Mouse (Mus musculus): ENCODE results near the gene Rhbdd2.
A peak's percentile ranks its signal among the peaks of the same experiment; 100 is the strongest.
"Not testable (repeated sequence)": the region's sequence is repeated elsewhere in the genome, so short reads cannot be mapped to it uniquely, and the experiment has no call there.

Gene Rhbdd2

GRCm38 (mm10) chr5:135632117-135632796 lies at the start of gene Rhbdd2:
Rhbdd2 (plus strand) TSS chr5:135632618.
- DNase-seq (ENCODE audit: low spot score in 2 of 2) = peak; percentile 98 to 99

DNA sequence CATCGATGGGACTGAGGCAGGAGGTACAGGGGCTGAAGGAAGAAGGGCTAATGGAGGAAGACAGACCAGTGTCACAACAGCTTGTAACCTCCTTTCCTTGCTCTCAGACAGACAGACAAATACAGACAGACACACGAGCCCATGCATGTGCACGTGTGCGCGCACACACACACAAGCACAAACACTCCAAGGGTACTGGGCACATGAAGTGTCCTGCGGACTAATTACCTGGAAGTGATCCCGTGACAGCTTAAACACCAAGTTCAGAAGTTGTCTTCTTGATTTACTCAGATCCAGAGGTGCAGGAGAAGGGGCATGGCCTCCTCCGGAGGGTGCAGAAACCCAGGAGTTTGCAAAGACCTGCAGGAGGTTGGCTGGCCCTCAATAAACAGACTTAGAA lies 46.7 kb upstream of the Rhbdd2 start:
- DNase-seq (ENCODE audit: low spot score in 2 of 2) = no peak

GRCm38 (mm10) chr5:135587764-135588163 lies 44.7 kb upstream of the Rhbdd2 start:
- no peak for DNase-seq (ENCODE audit: low spot score in 2 of 2)

DNA sequence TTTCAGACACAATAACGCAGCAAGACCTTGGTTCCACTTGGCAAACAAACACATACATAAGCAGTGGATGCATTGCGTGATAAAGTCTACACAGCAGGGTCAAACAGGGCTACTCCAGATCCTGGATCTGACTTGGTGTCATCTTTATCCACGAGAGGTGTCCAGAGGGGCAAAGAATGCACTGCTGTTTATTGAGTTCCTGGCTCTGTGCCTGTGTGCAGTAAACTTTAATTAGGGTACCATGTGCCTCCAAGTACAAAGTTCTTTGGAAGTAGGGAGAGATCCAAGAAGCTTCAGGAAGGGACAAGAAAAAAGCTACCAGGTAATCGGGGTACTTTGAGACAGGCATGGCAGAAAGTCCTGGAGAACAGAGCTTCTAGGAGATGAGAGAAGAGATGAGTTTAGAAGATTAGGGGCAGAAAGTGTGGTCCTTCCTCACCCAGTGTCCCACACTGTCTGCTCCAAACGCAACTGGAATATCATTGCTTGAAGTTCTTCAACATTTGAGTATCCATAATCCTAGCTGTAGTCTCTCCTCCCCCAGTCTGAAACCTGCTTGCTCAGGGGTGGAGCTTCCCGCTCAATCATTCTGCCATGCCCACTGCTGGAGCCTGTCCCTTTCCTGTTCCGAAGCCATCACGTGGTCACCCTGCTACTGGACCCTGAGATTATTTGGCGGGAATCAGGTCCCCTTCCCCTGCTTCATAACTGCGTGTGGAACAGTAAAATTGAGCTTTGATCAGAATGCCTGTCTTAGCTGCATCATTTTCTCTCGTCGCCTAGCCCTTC lies 42.2 kb upstream of the Rhbdd2 start:
- DNase-seq (ENCODE audit: low spot score in 2 of 2) = no peak

- DNase-seq (ENCODE audit: low spot score in 2 of 2) = not testable (repeated sequence)
These were observed 27.8 kb upstream of the Rhbdd2 start for GRCm38 (mm10) chr5:135604643-135605042.

GRCm38 (mm10) chr5:135606717-135607116 lies 25.7 kb upstream of the Rhbdd2 start:
- DNase-seq (ENCODE audit: low spot score in 2 of 2) = not testable (repeated sequence)

DNA sequence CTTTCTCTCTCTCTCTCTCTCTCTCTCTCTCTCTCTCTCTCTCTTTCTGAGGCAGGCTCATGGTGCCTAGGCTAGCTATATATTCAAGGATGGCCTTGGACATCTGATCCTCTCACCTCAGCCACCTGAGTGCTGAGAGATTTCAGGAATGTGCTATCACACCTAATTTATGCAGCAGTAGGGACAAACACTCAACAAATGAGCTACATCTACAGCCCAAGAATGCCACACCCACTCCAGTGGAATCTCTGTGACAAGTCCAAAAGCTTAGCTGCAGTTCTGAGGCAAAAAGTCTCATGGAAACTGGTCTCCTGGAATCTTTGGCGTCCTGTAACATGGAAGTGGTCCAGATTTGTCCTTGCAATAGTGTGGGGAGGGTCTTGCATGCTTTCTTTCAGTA lies 24.8 kb upstream of the Rhbdd2 start:
- DNase-seq (ENCODE audit: low spot score in 2 of 2) = no peak

DNA sequence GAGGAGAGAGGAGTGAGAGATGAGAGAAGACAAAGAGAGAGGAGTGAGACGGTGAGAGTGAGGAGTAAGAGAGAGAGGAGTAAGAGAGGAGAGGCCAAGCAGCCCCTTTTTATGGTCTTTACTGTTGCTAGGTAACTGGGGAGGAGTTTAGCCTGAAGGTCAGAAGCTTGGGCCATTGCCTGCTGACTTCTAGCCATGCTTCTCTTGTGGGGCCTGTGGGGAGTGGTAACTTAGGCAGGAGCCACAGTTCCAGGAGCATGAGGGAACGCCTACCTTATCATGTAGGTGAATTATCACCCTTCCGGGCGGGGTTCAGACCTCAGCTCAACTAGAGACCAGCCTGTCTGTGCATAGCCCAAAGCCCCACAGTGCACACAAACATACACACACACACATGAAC lies 22.6 kb upstream of the Rhbdd2 start:
- DNase-seq (ENCODE audit: low spot score in 2 of 2) = no peak

DNA sequence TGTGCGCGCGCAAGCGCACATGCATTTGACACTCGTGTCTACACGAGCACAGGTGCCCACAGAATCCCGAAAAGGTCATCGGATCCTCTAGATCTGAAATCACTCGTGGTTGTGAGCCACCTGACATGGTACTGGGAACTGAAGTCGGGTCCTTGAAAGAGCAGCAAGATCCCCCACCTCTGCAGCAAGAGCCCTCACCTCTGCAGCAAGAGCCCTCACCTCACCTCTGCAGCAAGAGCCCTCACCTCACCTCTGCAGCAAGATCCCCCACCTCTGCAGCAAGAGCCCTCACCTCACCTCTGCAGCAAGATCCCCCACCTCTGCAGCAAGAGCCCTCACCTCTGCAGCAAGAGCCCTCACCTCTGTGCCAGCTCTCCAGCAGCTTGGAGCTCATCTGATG lies 12.7 kb upstream of the Rhbdd2 start:
- not testable (repeated sequence) for DNase-seq (ENCODE audit: low spot score in 2 of 2)

GRCm38 (mm10) chr5:135620526-135620925 lies 11.9 kb upstream of the Rhbdd2 start:
- DNase-seq (ENCODE audit: low spot score in 2 of 2) = no peak

DNA sequence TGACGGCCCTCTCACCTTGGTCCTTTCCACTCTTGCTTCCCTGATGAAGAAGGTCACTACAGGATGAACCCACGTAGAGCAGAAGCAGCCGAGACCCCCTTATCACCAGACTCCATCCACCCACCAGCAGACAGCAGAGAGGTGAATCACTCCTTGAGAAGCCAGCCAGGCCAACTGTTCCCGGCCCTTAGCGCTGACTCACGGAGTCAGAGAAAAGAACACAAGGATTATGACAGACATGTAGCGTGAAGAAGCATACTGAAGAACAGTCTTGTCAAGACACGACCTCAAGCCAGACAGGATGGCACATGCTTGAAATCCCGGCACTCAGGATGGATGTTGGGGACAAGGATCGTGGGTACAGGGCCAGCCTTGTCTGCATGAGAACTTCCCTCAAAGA lies 10.7 kb upstream of the Rhbdd2 start:
- no peak for DNase-seq (ENCODE audit: low spot score in 2 of 2)

DNA sequence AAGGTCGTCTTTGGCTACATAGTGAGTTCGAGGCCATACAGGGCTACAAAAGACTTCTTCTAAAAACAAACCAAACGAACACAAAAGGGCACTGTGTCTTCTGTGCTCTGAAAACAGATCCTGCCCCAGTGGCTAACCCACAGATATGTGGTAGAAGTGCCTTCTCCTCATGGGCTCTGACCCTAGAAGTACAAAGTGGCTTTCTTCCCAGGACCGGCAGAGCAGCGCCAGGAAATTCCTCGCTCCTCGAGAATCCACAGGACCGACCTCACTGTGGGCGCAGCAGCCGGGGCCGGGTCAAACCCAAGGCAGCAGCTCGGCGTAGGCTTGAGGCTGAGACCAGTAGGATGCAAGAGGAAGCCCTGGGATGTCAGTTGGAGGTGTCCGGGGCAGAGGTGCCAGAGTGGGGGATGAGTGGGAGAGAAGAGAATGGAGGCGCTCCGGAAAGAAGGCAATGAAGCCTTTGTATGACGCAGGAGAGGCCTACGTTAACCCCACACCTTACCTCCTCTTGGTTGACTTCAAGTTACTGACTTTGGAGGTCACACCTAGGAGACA lies 9.3 kb upstream of the Rhbdd2 start:
- DNase-seq (ENCODE audit: low spot score in 2 of 2) = no peak

- no peak for DNase-seq (ENCODE audit: low spot score in 2 of 2)
These were observed 3.5 kb upstream of the Rhbdd2 start for GRCm38 (mm10) chr5:135628916-135629315.

DNA sequence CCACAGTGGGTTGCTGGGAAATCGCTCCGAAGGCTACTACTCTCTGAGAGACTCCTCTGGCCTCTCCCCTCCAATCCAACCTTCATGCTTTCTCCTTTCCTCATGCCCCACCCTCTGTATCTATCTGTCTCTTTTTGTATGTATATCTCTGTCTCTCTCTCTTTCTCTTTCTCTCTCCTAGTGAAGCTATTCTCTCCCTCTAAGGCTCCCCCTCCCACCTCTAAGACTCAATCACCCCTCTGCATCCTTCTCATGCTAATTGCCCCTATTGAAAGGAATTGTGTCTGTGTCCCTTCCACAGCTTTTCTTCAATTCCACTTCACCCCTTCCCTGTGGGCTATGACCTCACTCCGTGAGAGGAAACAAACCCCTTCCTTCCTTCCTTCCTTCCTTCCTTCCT lies 3.0 kb upstream of the Rhbdd2 start:
- no peak for DNase-seq (ENCODE audit: low spot score in 2 of 2)

DNA sequence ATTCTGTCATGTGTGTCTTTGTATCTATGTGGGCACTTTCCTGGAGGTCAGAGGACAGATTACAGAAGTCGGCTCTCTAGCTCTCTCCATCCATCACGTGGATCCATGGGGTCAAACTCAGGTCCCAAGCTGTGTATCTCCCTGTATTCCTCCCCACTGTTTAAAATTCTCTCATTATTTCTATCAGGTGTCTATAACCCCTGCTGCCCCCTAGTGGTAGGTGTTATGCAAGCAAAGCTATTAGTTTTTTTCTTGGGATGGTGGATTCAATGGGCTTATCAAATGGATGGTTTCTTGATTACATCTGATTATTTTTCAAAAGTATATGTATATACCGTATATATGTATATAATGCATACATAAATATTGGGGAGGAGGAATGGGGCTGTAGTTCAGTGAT lies 1.8 kb upstream of the Rhbdd2 start:
- DNase-seq (ENCODE audit: low spot score in 2 of 2) = peak; percentile 27 to 63

DNA sequence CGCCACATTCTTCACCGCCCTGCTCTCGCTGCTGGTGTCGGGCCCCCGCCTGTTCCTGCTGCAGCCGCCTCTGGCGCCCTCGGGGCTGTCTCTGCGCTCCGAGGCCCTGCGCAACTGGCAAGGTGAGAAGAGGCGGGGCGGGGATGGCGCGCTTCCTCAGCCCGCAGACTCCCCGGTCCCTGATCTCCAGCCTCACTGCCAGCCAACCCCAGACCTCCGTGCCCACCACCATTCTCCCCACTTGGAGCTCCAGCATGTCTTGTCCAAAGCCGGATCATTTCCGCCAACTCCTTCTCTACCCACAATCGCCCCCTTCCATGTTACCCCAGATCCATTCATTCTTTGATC lies 353 bp downstream of the Rhbdd2 start:
- DNase-seq (ENCODE audit: low spot score in 2 of 2) = no peak

- DNase-seq (ENCODE audit: low spot score in 2 of 2) = no peak
These were observed 7.5 kb downstream of the Rhbdd2 start for GRCm38 (mm10) chr5:135639760-135640458.

- DNase-seq (ENCODE audit: low spot score in 2 of 2) = no peak
These were observed 8.0 kb downstream of the Rhbdd2 start for GRCm38 (mm10) chr5:135640459-135640789.

GRCm38 (mm10) chr5:135641028-135641427 lies 8.6 kb downstream of the Rhbdd2 start:
- no peak for DNase-seq (ENCODE audit: low spot score in 2 of 2)

- no peak for DNase-seq (ENCODE audit: low spot score in 2 of 2)
These were observed 10.5 kb downstream of the Rhbdd2 start for GRCm38 (mm10) chr5:135642686-135643551.

- no peak for DNase-seq (ENCODE audit: low spot score in 2 of 2)
These were observed 11.1 kb downstream of the Rhbdd2 start for GRCm38 (mm10) chr5:135643552-135643842.

DNA sequence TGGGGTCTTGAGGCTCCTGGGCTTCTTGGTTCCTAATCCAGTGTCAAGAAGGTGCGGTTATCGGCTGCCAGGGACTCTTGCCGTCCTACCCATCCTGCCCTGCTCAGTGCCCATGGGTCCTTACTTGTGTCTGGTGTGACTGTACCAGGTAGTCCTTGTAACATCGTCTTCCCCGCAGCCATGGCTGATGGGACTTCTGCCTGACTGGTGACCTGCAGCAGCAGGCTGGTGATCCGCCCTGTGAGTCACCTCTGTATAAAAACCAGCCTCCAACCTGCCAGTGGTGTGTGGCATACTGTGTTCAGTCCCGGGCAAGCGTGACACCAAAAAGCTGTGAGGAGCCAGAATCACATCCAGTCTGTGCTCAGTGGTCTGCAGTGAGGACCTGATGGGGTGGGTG lies 11.5 kb downstream of the Rhbdd2 start:
- DNase-seq (ENCODE audit: low spot score in 2 of 2) = no peak
